Mouse (Mus musculus): ENCODE measurements around the gene Olfr545. TPM values are rescaled to one million over a fixed set of nuclear protein-coding genes. Genes with fewer than 3 reads are reported as not detected.

Olfr545 gene
- polyA plus RNA-seq (2017; shearing (Covaris generic)) = under 1 TPM in 1 of 2 experiments, not detected in 1; 0.41 TPM

GRCm38 (mm10) chr7:102499473-102499872, at the start of gene Olfr545:
Gene Olfr545 (minus strand): TSS chr7:102499573.

GRCm38 (mm10) chr7:102540596-102540995, 41.2 kb upstream of the Olfr545 start, which contains the start of gene Olfr548-ps1:
Gene Olfr548-ps1 (plus strand): TSS chr7:102540896.

GRCm38 (mm10) chr7:102534449-102534848, 35.1 kb upstream of the Olfr545 start, which contains the start of gene Olfr547:
Gene Olfr547 (plus strand): TSS chr7:102534749.

GRCm38 (mm10) chr7:102488161-102488560, 11.2 kb downstream of the Olfr545 start, which contains the start of gene Olfr544:
Gene Olfr544 (minus strand): TSS chr7:102488313.

GRCm38 (mm10) chr7:102481579-102481978, 17.8 kb downstream of the Olfr545 start, which contains the start of gene Olfr543:
Gene Olfr543 (minus strand): TSS chr7:102481679.

GRCm38 (mm10) chr7:102441657-102442391, 57.5 kb downstream of the Olfr545 start, which contains the start of gene Rrm1:
Gene Rrm1 (plus strand): TSS chr7:102441695.

Other genes with a start within 250 kb of the Olfr545 start
- gene Rhog, start 243.5 kb downstream of the Olfr545 start, polyA plus RNA-seq (2017; shearing (Covaris generic)) = 100 to 1,000 TPM; 350 to 377 TPM
- 10 to 100 TPM; 61.4 to 81.9 TPM for gene Stim1, start 231.8 kb downstream of the Olfr545 start, polyA plus RNA-seq (2017; shearing (Covaris generic))
- 10 to 100 TPM; 51.7 to 53.1 TPM for gene Rrm1, start 57.9 kb downstream of the Olfr545 start, polyA plus RNA-seq (2017; shearing (Covaris generic))
- under 1 TPM in 1 of 2 experiments, not detected in 1; 0.12 TPM for gene Olfr543, start 17.9 kb downstream of the Olfr545 start, polyA plus RNA-seq (2017; shearing (Covaris generic))
- gene Olfr544, start 11.3 kb downstream of the Olfr545 start, polyA plus RNA-seq (2017; shearing (Covaris generic)) = under 1 TPM in 1 of 2 experiments, not detected in 1; 0.84 TPM
- gene Olfr547, start 35.2 kb upstream of the Olfr545 start, polyA plus RNA-seq (2017; shearing (Covaris generic)) = not detected
- gene Olfr548-ps1, start 41.3 kb upstream of the Olfr545 start, polyA plus RNA-seq (2017; shearing (Covaris generic)) = not detected
- not detected for gene Olfr549, start 50.3 kb upstream of the Olfr545 start, polyA plus RNA-seq (2017; shearing (Covaris generic))
- gene Trim21, start 65.9 kb upstream of the Olfr545 start, polyA plus RNA-seq (2017; shearing (Covaris generic)) = 100 to 1,000 TPM in 1 of 2 experiments, 10 to 100 TPM in 1; 88.3 to 105 TPM
- not detected for gene Olfr550, start 71.9 kb upstream of the Olfr545 start, polyA plus RNA-seq (2017; shearing (Covaris generic))
- not detected for gene Olfr551, start 92.3 kb upstream of the Olfr545 start, polyA plus RNA-seq (2017; shearing (Covaris generic))
- gene Olfr552, start 98.2 kb upstream of the Olfr545 start, polyA plus RNA-seq (2017; shearing (Covaris generic)) = under 1 TPM in 1 of 2 experiments, not detected in 1; 0.04 TPM
- under 1 TPM in 1 of 2 experiments, not detected in 1; 0.41 TPM for gene Olfr553, start 118.6 kb upstream of the Olfr545 start, polyA plus RNA-seq (2017; shearing (Covaris generic))
- gene Olfr554, start 138.9 kb upstream of the Olfr545 start, polyA plus RNA-seq (2017; shearing (Covaris generic)) = under 1 TPM in 1 of 2 experiments, not detected in 1; 0.45 TPM
- not detected for gene Olfr555, start 159.2 kb upstream of the Olfr545 start, polyA plus RNA-seq (2017; shearing (Covaris generic))
- under 1 TPM in 1 of 2 experiments, not detected in 1; 0.07 TPM for gene Olfr556, start 165.3 kb upstream of the Olfr545 start, polyA plus RNA-seq (2017; shearing (Covaris generic))
- 1 to 10 TPM; 8.6 to 9.5 TPM for gene Trim68, start 187.8 kb upstream of the Olfr545 start, polyA plus RNA-seq (2017; shearing (Covaris generic))
- gene Olfr557, start 196.3 kb upstream of the Olfr545 start, polyA plus RNA-seq (2017; shearing (Covaris generic)) = not detected
- gene Olfr558, start 202.6 kb upstream of the Olfr545 start, polyA plus RNA-seq (2017; shearing (Covaris generic)) = not detected
- not detected for gene Olfr33, start 219.5 kb upstream of the Olfr545 start, polyA plus RNA-seq (2017; shearing (Covaris generic))
- gene Olfr559, start 227.9 kb upstream of the Olfr545 start, polyA plus RNA-seq (2017; shearing (Covaris generic)) = not detected